Mouse (Mus musculus) cortical plate, adult 2 months (tissue): ENCODE measurements at regions not wholly inside any gene's neighbourhood (a gene's known extent, or its start where the extent isn't known, plus 50 kb on each side); places are given as distances from the start of the nearest gene placed in this dataset.

Experiments
- CTCF ChIP-seq: fragments of 200-500 bp; IDR thresholded peaks from 2 replicates; pipeline ENCODE4 v1.5.1; 2011; ENCODE audit warnings: mild to moderate bottlenecking, control low read depth, low read length; ENCODE audit not compliant: insufficient read depth; ENCODE audit errors: extremely low read depth
- POLR2A ChIP-seq: fragments of 200-500 bp; IDR thresholded peaks from 2 replicates; pipeline ENCODE4 v1.6.1; 2011; ENCODE audit warnings: mild to moderate bottlenecking, low read length, control low read depth; ENCODE audit not compliant: insufficient read depth; ENCODE audit errors: extremely low read depth

- TF ChIP-seq POLR2A (no peak), CTCF (no peak)
Observed at GRCm38 (mm10) chr6:103028150-103028549, 455.2 kb upstream of the Cntn3 start.
